Mouse (Mus musculus): Measurements from ENCODE around the gene Hist1h2bk. TPM values are rescaled to one million over a fixed set of nuclear protein-coding genes. Genes with fewer than 3 reads are reported as not detected.
"Not testable (repeated sequence)": the region's sequence is repeated elsewhere in the genome, so short reads cannot be mapped to it uniquely, and the experiment has no call there.

The Hist1h2bk gene
- polyA plus RNA-seq, 1 experiment from 2014 or later, result 10.0 TPM

DNA sequence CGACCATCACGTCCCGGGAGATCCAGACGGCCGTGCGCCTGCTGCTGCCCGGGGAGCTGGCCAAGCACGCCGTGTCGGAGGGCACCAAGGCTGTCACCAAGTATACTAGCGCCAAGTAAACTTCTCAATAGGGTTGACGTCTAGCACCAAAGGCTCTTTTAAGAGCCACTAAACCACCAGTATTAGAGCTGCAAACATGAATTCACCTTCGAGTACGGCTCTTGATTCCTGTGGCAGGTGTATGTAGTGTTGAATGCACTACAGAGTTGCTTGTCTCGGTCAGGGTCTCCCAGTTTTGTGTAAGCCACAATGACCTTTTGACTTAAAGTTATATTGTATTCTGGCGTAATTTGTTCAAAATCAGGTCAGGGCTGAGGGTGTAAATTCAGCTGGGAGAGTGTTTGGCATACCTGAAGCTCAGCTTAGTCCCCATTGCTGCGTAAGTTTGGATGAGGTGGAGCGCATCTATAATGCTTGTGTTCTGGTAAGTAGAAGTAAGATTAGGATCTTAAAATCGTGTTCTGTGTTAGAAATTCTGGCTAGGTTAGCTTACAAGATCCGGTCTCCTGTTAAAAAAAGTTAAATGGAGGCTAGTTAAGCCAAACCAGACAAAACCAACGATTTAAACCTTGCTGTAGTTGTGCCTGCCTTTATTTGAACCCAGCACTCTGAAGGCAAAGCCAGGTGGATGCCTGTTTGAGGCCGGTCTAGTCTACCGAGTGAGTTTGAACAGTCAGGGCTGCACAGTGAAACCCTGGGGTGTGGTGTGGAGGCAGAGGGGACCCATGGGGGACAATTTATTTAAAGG is 683 bp downstream of the Hist1h2bk start:
- Histone ChIP-seq H3K36me3 (replicated peaks) (no peaks in the 10 kb centered on the region), H3K4me1 (peaks cover 32% of the 10 kb centered on the region), H3K27ac (peak overlapping the region; percentile 96), H3K4me2 (peak overlapping the region; percentile 67), H3K4me3 (replicated peaks) (peak overlapping the region; percentile 40), H3K9me3 (no peaks in the 10 kb centered on the region), H3K27me3 (no peaks in the 10 kb centered on the region), H3K9ac (peak overlapping the region; percentile 64)
- 1% methylated on average over 21 of the region's 23 CpGs for WGBS
- peak; percentile 15 for ATAC-seq (ENCODE audit: low FRiP score)

DNA sequence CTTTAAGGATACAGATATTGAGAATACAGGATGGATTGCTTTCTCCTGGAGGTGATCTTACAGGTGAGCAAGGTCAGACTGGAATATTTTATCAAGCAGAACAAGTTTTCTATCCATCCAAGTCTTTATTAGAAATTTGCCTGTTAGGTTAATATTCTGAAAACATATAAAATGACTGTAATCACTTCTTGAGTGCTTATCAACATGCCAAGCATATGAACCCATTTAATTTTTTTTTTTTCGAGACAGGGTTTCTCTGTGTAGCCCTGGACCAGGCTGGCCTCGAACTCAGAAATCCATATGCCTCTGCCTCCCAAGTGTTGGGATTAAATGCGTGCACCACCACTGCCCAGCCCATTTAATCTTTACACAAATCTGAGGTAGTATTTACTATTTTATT is 1.3 kb downstream of the Hist1h2bk start:
- ATAC-seq (ENCODE audit: low FRiP score), result no peak
- H3K9ac ChIP-seq, result peak overlapping the region; percentile 64
- H3K4me1 ChIP-seq, result peaks cover 33% of the 10 kb centered on the region
- peak overlapping the region; percentile 40 for H3K4me3 ChIP-seq (replicated peaks)
- H3K27ac ChIP-seq, result peak overlapping the region; percentile 96
- H3K27me3 ChIP-seq, result no peaks in the 10 kb centered on the region
- H3K4me2 ChIP-seq, result peak overlapping the region; percentile 67
- no peaks in the 10 kb centered on the region for H3K9me3 ChIP-seq
- WGBS, result 59% methylated on average over 3 of the region's 3 CpGs
- H3K36me3 ChIP-seq (replicated peaks), result no peaks in the 10 kb centered on the region

DNA sequence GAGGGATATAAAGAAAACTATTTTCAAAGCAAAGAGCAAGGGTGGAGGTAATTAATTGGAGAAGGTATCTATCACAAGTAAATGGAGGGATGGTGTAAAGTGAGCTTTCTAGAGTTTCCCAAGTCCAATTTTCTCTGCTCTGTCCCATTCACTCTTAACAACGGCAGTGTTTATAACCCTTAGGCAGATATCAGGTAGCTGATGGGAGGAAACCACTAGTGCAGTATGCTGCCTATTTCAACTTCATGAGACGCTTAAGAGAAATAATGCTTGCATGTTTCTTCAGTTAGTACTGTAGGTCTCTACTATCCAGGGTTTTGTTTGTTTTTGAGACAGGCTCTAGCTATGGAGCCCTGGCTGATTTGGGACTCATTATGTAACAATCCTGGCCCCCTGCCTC is 1.7 kb downstream of the Hist1h2bk start:
- peaks cover 37% of the 10 kb centered on the region for H3K4me1 ChIP-seq
- H3K4me2 ChIP-seq, result no peak overlapping the region
- peak overlapping the region; percentile 96 for H3K27ac ChIP-seq
- WGBS, result 74% methylated on average over 2 of the region's 2 CpGs
- no peaks in the 10 kb centered on the region for H3K27me3 ChIP-seq
- H3K36me3 ChIP-seq (replicated peaks), result no peaks in the 10 kb centered on the region
- H3K9ac ChIP-seq, result no peak overlapping the region
- no peak overlapping the region for H3K4me3 ChIP-seq (replicated peaks)
- ATAC-seq (ENCODE audit: low FRiP score), result no peak
- H3K9me3 ChIP-seq, result no peaks in the 10 kb centered on the region

DNA sequence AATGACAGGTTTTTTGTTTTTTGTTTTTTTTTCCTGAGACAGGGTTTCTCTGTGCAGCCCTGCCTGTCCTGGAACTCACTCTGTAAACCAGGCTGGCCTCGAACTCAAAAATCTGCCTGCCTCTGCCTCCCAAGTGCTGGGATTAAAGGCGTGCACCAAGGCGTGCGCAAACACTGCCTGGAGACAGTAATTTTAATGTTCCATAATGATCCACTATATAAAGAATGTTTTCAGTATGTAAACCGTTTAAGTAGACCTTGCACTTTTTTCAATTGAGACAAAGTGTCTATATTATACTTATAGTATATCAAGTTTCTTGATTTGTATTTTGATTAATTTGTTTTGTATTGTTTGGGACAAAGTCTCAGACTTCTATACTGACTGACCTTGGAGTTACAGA is 3.7 kb downstream of the Hist1h2bk start:
- WGBS, result 66% methylated on average over 5 of the region's 5 CpGs
- H3K4me1 ChIP-seq, result peaks cover 33% of the 10 kb centered on the region
- no peak overlapping the region for H3K9ac ChIP-seq
- H3K9me3 ChIP-seq, result no peaks in the 10 kb centered on the region
- peak overlapping the region; percentile 97 for H3K27ac ChIP-seq
- H3K27me3 ChIP-seq, result no peaks in the 10 kb centered on the region
- peak overlapping the region; percentile 77; the same call in 1 of the 2 replicates for H3K4me2 ChIP-seq
- H3K4me3 ChIP-seq (replicated peaks), result no peak overlapping the region
- no peak for ATAC-seq (ENCODE audit: low FRiP score)
- H3K36me3 ChIP-seq (replicated peaks), result no peaks in the 10 kb centered on the region

DNA sequence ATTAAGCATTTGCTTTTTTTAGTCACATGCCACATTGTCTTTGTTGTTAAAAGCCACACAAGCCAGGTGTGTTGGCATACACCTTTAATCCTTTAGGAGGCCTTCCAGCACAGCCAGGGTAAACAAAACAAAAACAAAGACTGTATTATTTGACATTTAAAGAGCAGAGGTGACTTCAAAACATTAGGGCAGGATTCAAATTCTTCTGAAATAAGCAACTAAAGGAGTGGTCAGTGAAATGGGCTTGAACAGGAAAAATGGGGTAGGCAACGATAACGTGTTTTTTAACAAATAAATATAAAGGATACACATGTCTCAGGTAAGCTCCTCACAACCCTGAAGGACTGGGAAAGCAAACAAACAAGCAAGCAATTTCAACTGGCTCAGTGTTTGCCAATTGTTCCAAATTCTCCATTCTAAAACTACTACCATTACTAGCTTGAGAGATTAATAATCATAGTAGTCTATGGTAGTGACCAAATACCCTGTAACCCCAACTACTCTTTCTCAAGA is 4.3 kb downstream of the Hist1h2bk start:
- WGBS, result 15% methylated on average over 2 of the region's 2 CpGs
- Histone ChIP-seq H3K9ac (peak overlapping the region; percentile 72), H3K4me1 (peaks cover 27% of the 10 kb centered on the region)

DNA sequence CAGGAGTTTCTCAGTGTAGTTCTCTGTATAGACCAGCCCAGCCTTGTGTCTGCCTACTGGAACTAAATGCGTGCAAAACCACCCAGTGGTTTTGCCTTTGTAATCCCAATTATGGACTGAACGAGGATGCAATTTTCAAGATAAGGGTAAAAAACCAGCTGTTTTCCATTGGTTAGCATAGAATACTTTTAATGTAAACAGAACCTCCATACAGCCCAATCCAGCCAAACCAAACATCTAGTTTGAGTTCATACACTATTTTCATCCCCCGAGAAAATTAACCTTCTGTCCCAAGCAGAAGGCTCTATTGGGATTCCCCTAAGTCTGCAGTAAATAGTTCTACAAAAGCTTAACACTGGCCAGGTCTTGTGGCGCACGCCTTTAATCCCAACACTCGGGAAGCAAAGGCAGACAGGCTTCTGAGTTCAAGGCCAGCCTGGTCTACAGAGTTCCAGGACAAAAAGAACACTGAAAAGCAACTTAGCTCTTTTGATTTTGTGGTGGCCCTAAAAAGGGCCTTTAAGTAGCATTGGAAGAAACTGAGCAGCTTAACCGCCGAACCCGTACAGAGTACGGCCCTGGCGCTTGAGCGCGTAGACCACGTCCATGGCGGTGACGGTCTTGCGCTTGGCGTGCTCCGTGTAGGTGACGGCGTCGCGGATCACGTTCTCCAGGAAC is 4.9 kb downstream of the Hist1h2bk start:
- Histone ChIP-seq H3K9me3 (no peaks in the 10 kb centered on the region), H3K36me3 (replicated peaks) (no peaks in the 10 kb centered on the region), H3K4me3 (replicated peaks) (peak overlapping the region; percentile 48), H3K27ac (peak overlapping the region; percentile 97), H3K27me3 (no peaks in the 10 kb centered on the region), H3K9ac (peak overlapping the region; percentile 72), H3K4me1 (peaks cover 27% of the 10 kb centered on the region), H3K4me2 (peak overlapping the region; percentile 77)
- 1% methylated on average over 24 of the region's 24 CpGs for WGBS
- peak; percentile 15 for ATAC-seq (ENCODE audit: low FRiP score)

More for the DNA sequence above, 4.3 kb downstream of the Hist1h2bk start:
- ATAC-seq (ENCODE audit: low FRiP score), result no peak
- no peaks in the 10 kb centered on the region for H3K27me3 ChIP-seq
- no peaks in the 10 kb centered on the region for H3K9me3 ChIP-seq
- no peaks in the 10 kb centered on the region for H3K36me3 ChIP-seq (replicated peaks)
- H3K4me2 ChIP-seq, result peak overlapping the region; percentile 77
- H3K27ac ChIP-seq, result peak overlapping the region; percentile 97
- H3K4me3 ChIP-seq (replicated peaks), result peak overlapping the region; percentile 48

DNA sequence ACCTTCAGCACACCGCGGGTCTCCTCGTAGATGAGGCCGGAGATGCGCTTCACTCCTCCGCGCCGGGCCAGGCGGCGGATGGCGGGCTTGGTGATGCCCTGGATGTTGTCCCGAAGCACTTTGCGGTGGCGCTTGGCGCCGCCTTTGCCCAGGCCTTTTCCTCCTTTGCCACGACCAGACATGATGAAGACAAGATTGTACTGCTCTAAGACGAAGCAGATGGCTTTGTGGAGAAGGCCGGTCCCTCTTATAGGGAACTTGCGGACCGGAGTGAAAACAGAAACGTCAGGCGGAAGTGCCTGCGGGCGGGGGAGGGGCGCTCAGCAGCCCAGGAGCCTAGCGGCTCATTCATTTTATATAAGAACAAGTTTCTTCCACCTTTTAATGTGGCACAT is 5.5 kb downstream of the Hist1h2bk start, which contains the start of gene Hist1h4i:
Gene Hist1h4i (minus strand): TSS at position 221 of the 395 bp plus-strand sequence.
- not testable (repeated sequence) for H3K9me3 ChIP-seq; H3K27me3 ChIP-seq; H3K36me3 ChIP-seq (replicated peaks)
- peak; percentile 70 for ATAC-seq (ENCODE audit: low FRiP score)
- peak within 1 kb of the TSS; percentile 72 for H3K9ac ChIP-seq
- peaks cover 26% of the 10 kb centered on the region for H3K4me1 ChIP-seq
- H3K27ac ChIP-seq, result peak within 1 kb of the TSS; percentile 97
- 0% methylated on average over 27 of the region's 27 CpGs for WGBS
- H3K4me3 ChIP-seq (replicated peaks), result peak within 1 kb of the TSS; percentile 48
- H3K4me2 ChIP-seq, result peak within 1 kb of the TSS; percentile 77

DNA sequence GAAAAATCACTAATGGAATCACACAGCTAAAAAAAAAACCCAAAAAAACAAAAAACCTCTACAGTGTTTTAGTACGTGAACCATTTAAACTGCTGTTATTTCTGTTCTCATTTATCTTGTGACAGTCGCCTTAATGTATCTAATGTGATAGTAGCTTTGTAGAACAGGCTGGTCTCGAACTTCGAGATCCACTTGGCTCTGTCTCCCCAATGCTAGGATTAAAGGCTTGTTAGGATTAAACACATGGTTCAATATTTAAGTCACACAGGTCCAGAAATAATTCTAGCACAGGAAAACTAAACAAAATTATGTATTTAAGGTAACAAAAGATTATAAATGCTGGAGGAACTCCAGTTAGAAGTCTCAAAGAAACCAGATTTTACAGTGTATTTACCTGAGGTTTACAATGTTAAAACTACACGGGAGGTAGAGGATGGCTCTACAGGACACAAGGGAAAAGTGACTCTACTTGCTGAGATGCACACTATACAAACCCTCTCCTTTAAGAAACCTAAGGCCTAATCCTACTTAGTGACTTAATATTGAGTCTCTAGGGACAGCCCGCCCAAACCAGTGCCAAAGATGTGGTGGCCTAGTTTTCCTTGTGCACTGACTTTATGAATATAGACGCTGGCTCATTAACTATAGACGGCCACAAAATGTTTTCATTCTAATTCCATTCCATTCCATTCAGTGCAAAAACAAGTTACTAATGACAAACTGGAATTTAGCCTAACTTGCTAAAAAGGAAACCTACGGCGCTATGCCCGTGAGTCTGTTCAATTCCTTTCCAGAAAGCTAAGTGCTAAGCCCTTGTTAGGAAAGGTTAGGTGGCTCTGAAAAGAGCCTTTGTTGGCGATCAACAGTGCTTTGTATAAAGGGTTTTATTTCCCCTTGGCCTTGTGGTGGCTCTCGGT is 6.2 kb downstream of the Hist1h2bk start:
- Histone ChIP-seq H3K9me3 (no peaks in the 10 kb centered on the region), H3K4me1 (peaks cover 19% of the 10 kb centered on the region), H3K4me3 (replicated peaks) (peak overlapping the region; percentile 40), H3K27me3 (no peaks in the 10 kb centered on the region), H3K27ac (peak overlapping the region; percentile 97), H3K9ac (peak overlapping the region; percentile 65), H3K4me2 (peak overlapping the region; percentile 77), H3K36me3 (replicated peaks) (no peaks in the 10 kb centered on the region)
- no peak for ATAC-seq (ENCODE audit: low FRiP score)
- WGBS, result 2% methylated on average over 13 of the region's 13 CpGs

DNA sequence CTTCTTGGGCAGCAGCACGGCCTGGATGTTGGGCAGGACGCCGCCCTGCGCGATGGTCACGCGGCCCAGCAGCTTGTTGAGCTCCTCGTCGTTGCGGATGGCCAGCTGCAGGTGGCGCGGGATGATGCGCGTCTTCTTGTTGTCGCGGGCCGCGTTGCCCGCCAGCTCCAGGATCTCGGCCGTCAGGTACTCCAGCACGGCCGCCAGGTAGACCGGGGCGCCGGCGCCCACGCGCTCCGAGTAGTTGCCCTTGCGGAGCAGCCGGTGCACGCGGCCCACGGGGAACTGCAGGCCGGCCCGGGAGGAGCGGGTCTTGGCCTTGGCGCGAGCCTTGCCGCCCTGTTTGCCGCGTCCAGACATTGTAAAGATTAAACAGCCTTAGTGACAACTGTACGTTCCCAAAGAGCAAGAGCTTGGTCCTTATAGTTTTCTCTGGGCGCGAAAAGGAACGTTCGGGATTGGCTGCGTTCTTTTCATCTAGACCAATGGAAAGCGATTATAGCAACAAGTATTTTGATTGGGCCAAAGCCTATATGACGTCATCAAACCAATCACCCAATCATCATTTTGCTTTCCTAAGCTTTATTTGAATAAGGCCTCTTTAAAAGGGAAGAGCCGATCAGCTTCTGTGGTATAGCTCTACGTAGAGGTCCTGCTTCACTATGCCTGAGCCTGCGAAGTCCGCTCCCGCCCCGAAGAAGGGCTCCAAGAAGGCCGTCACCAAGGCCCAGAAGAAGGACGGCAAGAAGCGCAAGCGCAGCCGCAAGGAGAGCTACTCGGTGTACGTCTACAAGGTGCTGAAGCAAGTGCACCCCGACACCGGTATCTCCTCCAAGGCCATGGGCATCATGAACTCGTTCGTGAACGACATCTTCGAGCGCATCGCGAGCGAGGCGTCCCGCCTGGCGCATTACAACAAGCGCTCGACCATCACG is 7.2 kb downstream of the Hist1h2bk start, which contains the start of the genes Hist1h2ag and Hist1h2bj:
Gene Hist1h2ag (minus strand): TSS at position 377 of the 935 bp plus-strand sequence.
Gene Hist1h2bj (plus strand): TSS at position 647 of the 935 bp plus-strand sequence.
- H3K27me3 ChIP-seq; H3K9me3 ChIP-seq; H3K36me3 ChIP-seq (replicated peaks): not testable (repeated sequence)
- Histone ChIP-seq H3K27ac (peak within 1 kb of the TSS; percentile 97), H3K4me1 (peaks cover 18% of the 10 kb centered on the region), H3K4me3 (replicated peaks) (peak within 1 kb of the TSS; percentile 42), H3K4me2 (peak within 1 kb of the TSS; percentile 77), H3K9ac (peak within 1 kb of the TSS; percentile 65)
- under 1% methylated on average over 51 of the region's 80 CpGs for WGBS
- ATAC-seq (ENCODE audit: low FRiP score), result peak; percentile 93

DNA sequence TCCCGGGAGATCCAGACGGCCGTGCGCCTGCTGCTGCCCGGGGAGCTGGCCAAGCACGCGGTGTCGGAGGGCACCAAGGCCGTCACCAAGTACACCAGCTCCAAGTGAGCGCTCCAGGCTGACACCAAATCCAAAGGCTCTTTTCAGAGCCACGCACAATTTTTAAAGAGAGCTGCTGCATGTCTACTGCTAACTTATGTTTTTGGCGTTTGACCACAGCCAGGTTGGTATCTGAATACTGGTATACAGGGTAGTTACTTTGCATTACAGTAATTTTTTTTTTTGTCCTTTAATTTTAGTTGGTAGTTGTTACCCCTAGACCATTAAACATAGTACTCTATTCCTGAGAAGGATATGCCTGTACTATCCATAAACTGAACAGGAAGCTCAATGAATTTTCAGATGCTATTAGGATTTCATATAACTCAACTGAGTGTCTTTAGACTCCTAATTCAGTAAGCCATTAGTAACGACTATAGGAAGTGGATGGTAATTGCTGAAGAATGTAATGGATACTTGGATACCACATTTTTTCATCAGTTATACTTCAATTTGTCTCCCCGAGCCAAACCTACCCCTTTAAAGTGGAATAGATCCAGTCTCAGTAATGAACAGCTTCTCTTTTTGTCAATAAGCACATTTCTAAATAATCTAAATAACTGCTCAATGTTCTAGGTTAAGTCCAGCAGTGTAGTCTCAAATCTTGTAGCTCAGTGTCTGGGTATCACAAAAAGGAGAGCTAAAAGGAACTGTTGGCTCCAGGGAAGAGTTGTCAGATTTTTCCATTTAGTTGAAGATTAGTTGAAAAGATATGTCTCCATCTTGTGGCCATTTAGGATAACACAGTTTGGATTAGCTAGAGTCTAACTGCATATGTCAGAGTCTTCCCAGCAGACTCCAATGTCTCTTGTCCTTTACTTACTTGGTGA is 8.1 kb downstream of the Hist1h2bk start:
- peak; percentile 18 for ATAC-seq (ENCODE audit: low FRiP score)
- WGBS, result 3% methylated on average over 14 of the region's 14 CpGs

More for the DNA sequence above, 8.1 kb downstream of the Hist1h2bk start:
- Histone ChIP-seq H3K27ac (peak overlapping the region; percentile 90), H3K4me1 (peaks cover 18% of the 10 kb centered on the region), H3K9me3 (no peaks in the 10 kb centered on the region), H3K36me3 (replicated peaks) (no peaks in the 10 kb centered on the region), H3K9ac (peak overlapping the region; percentile 60), H3K4me2 (peak overlapping the region; percentile 60), H3K27me3 (no peaks in the 10 kb centered on the region), H3K4me3 (replicated peaks) (peak overlapping the region; percentile 42)

All from forebrain, embryonic 12.5 days (tissue).